Mouse (Mus musculus) myocyte (in vitro differentiated cells): ENCODE data around the gene Mapkapk2.

ENCODE experiments used
- MAX ChIP-seq: IDR thresholded peaks from one replicate; pipeline ENCODE4 v1.6.1; 2011; ENCODE audit warnings: low read depth, mild to moderate bottlenecking, control low read depth
- MYOD1 ChIP-seq, 3 experiments: IDR thresholded peaks; one replicate each; pipeline ENCODE4 v1.6.1; 2011; ENCODE audit warnings: control low read depth in 2 of 3, low read depth in 2 of 3, mild to moderate bottlenecking in 2 of 3, moderate library complexity in 1 of 3; ENCODE audit not compliant: insufficient read length in 2 of 3, control insufficient read depth in 1 of 3
- POLR2A ChIP-seq: IDR thresholded peaks from one replicate; pipeline ENCODE4 v1.6.1; 2011; ENCODE audit warnings: low read depth, mild to moderate bottlenecking, control low read depth, moderate library complexity; ENCODE audit not compliant: insufficient read length
- POLR2AphosphoS2 ChIP-seq: IDR thresholded peaks from one replicate; pipeline ENCODE4 v1.6.1; 2011; ENCODE audit warnings: low read depth, control low read depth; ENCODE audit not compliant: insufficient read length
- TCF12 ChIP-seq: IDR thresholded peaks from one replicate; pipeline ENCODE4 v1.6.1; 2011; ENCODE audit warnings: mild to moderate bottlenecking, control low read depth; ENCODE audit not compliant: poor library complexity, insufficient read depth, severe bottlenecking

DNA sequence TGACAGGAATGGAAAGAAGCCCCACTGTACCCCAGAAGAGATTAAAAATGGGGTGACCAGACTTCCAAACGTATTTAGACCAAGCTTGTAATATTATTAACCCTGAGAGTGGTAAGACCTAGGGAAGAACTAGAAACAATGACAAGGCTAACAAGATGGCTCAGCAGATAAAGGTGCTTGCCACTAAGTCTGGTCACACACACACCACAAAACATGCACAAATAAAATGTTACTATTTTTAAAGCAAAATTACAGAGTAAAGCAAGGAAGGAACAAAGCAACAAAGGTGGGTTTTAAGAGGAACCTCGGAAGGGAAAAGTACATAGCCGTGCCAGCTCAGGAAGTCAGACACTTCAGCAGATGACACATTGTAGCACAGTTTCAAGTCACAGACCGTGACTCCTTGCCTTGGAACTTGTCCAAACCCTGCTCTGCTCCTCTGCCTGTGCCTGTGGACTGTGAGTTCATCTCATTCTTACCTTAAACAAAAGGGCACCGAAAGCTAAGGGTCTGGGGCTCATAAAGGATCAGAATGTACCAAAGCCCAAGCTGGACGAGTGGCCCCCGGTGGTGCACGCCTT lies 37.4 kb upstream of the Mapkapk2 start:
- TF ChIP-seq POLR2AphosphoS2, result no peak
- TF ChIP-seq POLR2A, result no peak
- TF ChIP-seq TCF12, result no peak
- TF ChIP-seq MAX, result no peak
- TF ChIP-seq MYOD1 (IDR thresholded peaks at IDR 0.05; ENCODE audit: control insufficient read depth in 1 of 3, insufficient read length in 2 of 3, low read depth in 2 of 3), result no peak
